Mouse (Mus musculus) frontal cortex, adult 2 months (tissue): ENCODE measurements around the gene Guca2a. TPM values are rescaled to one million over a fixed set of nuclear protein-coding genes. Genes with fewer than 3 reads are reported as not detected.

Experiments used
- polyA plus RNA-seq: library from polyadenylated mRNA; depleted of rRNA; stranded (reverse); fragments of >200 nt; gene quantifications from 2 replicates; pipeline ENCODE4 v1.2.3, GENCODE M21; 2012; rRNA removed

The Guca2a gene
- polyA plus RNA-seq, 1 experiment: not detected

Other genes with a start within 250 kb of the Guca2a start
- gene Ccdc30, start 222.2 kb upstream of the Guca2a start, polyA plus RNA-seq: 17.4 and 17.7 TPM in 2 replicates
- gene Ppcs, start 215.3 kb upstream of the Guca2a start, polyA plus RNA-seq: 7.7 and 10.3 TPM in 2 replicates
- gene Zmynd12, start 214.9 kb upstream of the Guca2a start, polyA plus RNA-seq: 0.80 and 0.88 TPM in 2 replicates
- gene Rimkla, start 145.1 kb upstream of the Guca2a start, polyA plus RNA-seq: 11.6 and 12.0 TPM in 2 replicates
- 35.5 and 39.4 TPM in 2 replicates for gene Foxj3, start 100.7 kb upstream of the Guca2a start, polyA plus RNA-seq
- 11.0 and 14.2 TPM in 2 replicates for gene Frg2f1, start 98.2 kb upstream of the Guca2a start, polyA plus RNA-seq
- gene Guca2b, start 21.2 kb downstream of the Guca2a start, polyA plus RNA-seq: 0.88 and 2.4 TPM in 2 replicates
- gene Hivep3, start 96.1 kb downstream of the Guca2a start, polyA plus RNA-seq: 38.3 and 43.8 TPM in 2 replicates